Mouse (Mus musculus) layer of hippocampus, adult 8-10 months (tissue): ENCODE measurements around the gene Sh3d21. TPM values are rescaled to one million over a fixed set of nuclear protein-coding genes. Genes with fewer than 3 reads are reported as not detected.
A peak's percentile ranks its signal among the peaks of the same experiment; 100 is the strongest.

Experiments
- DNase-seq, 2 experiments: peaks; one replicate each; pipeline ENCODE4 v3.0.0; 2022; ENCODE audit warnings: low spot score in 2 of 2
- total RNA-seq, 4 experiments: library from RNA; stranded (reverse); gene quantifications; 2 replicates each; pipeline ENCODE4 v1.2.4; 2022

Sh3d21 gene
- total RNA-seq, 4 experiments from 2014 or later: 0.68 to 1.3 (median 1.1) TPM

- DNase-seq: peak; percentile 75 to 76
These were observed 52.7 kb downstream of the Sh3d21 start for GRCm38 (mm10) chr4:126110374-126111152.

- DNase-seq: no peak
These were observed 53.5 kb downstream of the Sh3d21 start for GRCm38 (mm10) chr4:126109613-126110373.

- DNase-seq: no peak
These were observed 55.1 kb downstream of the Sh3d21 start for GRCm38 (mm10) chr4:126108061-126108740.

- no peak for DNase-seq
These were observed 58.0 kb downstream of the Sh3d21 start for GRCm38 (mm10) chr4:126105131-126105783.

- DNase-seq: peak; percentile 34 to 39
These were observed 58.8 kb downstream of the Sh3d21 start for GRCm38 (mm10) chr4:126104261-126105075.

DNA sequence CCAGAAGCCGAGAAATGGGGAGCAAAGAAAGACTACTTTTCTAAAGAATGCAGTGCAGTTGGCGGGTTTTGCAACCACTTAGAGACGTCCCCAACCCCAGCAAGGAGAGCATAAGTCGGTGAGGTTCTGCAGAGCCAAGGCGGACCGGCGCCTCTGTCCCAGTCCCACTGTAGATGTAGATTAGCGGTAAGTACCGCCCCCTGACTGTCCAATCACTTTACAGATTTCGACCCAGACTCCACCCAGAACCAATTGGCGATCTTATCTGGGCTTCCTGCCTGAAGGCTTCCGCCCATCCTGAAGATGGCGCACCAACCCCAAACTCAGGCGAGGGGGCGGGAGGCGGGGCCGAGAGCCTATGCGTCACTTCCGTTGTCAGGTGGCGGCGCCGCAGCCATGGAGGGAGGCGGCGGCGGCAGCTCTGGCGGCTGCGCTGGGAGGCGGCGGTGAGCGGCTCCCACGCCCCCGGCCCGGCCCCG lies 59.7 kb downstream of the Sh3d21 start, which contains the start of gene Stk40:
Gene Stk40, plus strand, starts transcription at position 368 of the 479 bp plus-strand sequence.
- DNase-seq: peak; percentile 94 to 96

DNA sequence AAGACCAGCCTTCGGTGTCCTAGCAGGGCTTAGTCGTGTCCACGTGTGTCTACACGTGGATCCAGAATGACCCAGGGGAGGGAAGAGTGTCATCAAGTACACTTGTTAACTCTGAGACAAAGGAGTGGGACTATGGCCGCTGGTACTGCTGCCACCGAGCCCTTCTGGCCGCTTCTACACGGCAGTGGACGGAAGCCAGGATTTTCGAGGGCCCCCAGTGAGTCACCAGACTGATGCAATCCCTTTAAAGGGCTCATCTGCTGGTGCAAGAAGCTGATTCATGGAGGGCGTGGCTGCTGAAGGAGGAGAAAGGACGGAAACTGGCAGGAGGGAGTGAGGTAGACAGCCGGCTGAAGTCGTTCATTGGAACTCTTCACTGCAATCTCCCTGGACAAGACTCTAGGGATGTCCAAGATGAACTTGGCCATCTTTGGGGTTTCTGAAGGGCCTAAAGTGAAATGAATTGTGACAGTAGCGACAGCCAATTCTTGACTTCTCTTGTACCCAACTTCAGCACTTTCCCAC lies 60.2 kb downstream of the Sh3d21 start:
- DNase-seq: peak; percentile 74 to 86

DNA sequence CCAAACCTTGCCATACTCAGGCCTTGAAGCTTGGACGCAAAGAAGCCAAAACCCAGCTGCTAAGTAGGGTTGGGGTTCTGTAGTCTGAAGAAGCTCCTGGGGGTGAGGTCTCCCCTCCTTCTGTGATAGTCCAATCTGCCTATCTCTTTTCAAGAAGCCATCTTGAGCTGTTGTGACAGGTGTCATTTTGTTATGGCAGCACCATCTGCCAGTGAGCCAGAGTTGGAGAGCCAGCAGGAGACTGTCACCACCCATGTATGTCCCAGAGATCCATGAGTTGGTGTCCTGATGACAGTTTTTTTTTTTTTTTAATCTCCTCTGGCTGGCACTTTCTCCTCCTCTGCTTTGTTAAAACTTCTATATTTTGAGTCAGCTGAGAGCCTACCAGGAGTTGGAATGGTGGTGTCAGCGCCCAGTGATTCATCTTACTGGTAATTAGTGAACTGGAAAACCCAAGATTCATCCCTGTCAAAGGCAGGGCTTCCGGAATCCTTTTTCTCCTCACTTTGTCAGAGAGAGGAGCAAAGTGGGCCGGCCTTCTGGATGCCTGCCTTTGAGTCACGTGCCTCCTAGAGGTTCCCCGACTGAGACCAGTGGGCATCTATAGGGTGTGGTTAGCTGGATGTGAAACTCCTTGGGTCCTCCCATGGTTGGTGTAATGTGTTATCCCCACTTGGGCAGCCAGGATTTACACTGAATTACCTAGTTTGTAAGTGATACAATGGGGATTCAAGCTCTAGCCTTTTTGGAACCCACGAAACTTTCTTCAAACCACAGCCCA lies 61.0 kb downstream of the Sh3d21 start:
- DNase-seq: peak; percentile 35 to 55

DNA sequence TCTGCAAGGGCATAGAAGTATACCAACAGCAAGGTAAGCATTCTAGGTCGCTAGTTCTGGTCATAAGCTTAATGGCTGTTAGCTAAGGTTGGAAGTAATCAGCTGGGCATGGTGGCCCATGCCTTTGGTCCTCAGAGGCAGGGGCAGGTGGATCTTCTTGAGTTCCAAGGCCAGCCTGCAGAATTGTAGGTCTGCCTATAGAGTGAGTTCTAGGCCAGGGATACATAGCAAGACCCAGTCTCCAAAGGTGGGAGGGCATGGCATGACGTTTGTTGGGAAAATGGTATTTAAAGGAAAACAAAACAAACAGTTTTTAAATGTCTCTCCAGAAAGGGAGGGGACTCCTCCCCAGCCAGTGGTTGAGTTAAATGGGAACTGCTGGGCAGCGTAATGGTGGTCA lies 62.5 kb downstream of the Sh3d21 start:
- no peak for DNase-seq

Other genes starting within 250 kb of the Sh3d21 start
- gene Csf3r, start 138.9 kb downstream of the Sh3d21 start, total RNA-seq: 10 to 100 TPM in 2 of 4 experiments, 1 to 10 TPM in 2; 6.2 to 42.2 (median 23.2) TPM
- gene Mrps15, start 116.6 kb downstream of the Sh3d21 start, total RNA-seq: 10 to 100 TPM; 42.2 to 55.3 (median 46.5) TPM
- 10 to 100 TPM; 45.2 to 63.6 (median 50.8) TPM for gene Oscp1, start 104.9 kb downstream of the Sh3d21 start, total RNA-seq
- 10 to 100 TPM; 14.3 to 17.5 (median 16.1) TPM for gene Lsm10, start 66.9 kb downstream of the Sh3d21 start, total RNA-seq
- gene Stk40, start 59.5 kb downstream of the Sh3d21 start, total RNA-seq: 10 to 100 TPM; 25.4 to 36.5 (median 31.1) TPM
- gene Eva1b, start 15.7 kb downstream of the Sh3d21 start, total RNA-seq: 1 to 10 TPM; 2.5 to 4.8 (median 3.3) TPM
- gene Thrap3, start 39.3 kb upstream of the Sh3d21 start, total RNA-seq: 100 to 1,000 TPM; 151 to 172 (median 170) TPM
- gene Map7d1, start 92.9 kb upstream of the Sh3d21 start, total RNA-seq: 100 to 1,000 TPM; 240 to 257 (median 248) TPM
- 10 to 100 TPM; 79.9 to 89.9 (median 85.1) TPM for gene Trappc3, start 98.8 kb upstream of the Sh3d21 start, total RNA-seq
- gene Col8a2, start 123.3 kb upstream of the Sh3d21 start, total RNA-seq: 1 to 10 TPM; 1.7 to 2.3 (median 2.0) TPM
- gene Adprhl2, start 158.2 kb upstream of the Sh3d21 start, total RNA-seq: 10 to 100 TPM; 29.3 to 31.6 (median 29.7) TPM
- gene Tekt2, start 162.2 kb upstream of the Sh3d21 start, total RNA-seq: 1 to 10 TPM; 1.3 to 2.6 (median 1.4) TPM